Mouse (Mus musculus) left cerebral cortex, adult 2 months (tissue): Measurements from ENCODE around the gene Ercc4. TPM values are rescaled to one million over a fixed set of nuclear protein-coding genes. Genes with fewer than 3 reads are reported as not detected.

ENCODE experiments used
- DNase-seq, 2 experiments: peaks; one replicate each; pipeline ENCODE4 v3.0.0; 2021 to 2022; ENCODE audit warnings: low spot score in 2 of 2, mixed read lengths in 1 of 2; ENCODE audit errors: extremely low spot score in 1 of 2
- H3K27ac ChIP-seq: fragments of 200-600 bp; 2 replicates; pipeline ENCODE4 v1.8.1; 2022
- H3K4me3 ChIP-seq: fragments of 200-600 bp; 2 replicates; pipeline ENCODE4 v1.8.1; 2022
- CTCF ChIP-seq: fragments of 200-600 bp; IDR thresholded peaks from 2 replicates; pipeline ENCODE4 v1.8.1; 2022; ENCODE audit warnings: antibody characterized with exemption, mild to moderate bottlenecking, moderate library complexity
- intact Hi-C: fragments of 180-260 bp; cut with DNase I; formaldehyde crosslinking; loops from one replicate; pipeline ENCODE4 v1.15.1; 2025
- total RNA-seq, 2 experiments: library from RNA; stranded (reverse); gene quantifications; 2 replicates each; pipeline ENCODE4 v1.2.3; 2021

Gene Ercc4
- total RNA-seq, 2 experiments from 2014 or later, result 21.3 to 25.8 TPM

DNA sequence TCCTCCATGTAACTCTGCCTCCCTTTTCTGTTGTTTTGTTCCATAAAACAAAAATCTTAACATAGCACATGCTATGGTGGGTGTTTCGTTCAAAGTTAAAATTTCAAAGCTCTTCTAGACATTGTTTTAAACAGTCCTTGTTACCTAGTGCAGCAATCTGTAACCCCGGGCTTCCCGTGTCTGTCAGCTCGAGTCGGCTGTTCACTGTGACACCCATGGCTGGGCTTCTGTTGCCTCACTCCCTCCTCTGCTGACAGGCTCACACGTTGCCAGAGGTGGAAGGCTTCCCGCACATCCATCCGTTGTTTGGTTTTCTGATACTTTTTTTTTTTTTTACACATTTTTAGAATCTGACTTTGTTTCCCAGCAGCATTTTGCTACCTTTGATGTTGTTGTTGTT is 40.5 kb downstream of the Ercc4 start:
- intact Hi-C loops, result no loop called here
- Histone ChIP-seq H3K4me3 (no peak overlapping the region), H3K27ac (no peak overlapping the region)
- no peak for DNase-seq
- TF ChIP-seq CTCF, result no peak

DNA sequence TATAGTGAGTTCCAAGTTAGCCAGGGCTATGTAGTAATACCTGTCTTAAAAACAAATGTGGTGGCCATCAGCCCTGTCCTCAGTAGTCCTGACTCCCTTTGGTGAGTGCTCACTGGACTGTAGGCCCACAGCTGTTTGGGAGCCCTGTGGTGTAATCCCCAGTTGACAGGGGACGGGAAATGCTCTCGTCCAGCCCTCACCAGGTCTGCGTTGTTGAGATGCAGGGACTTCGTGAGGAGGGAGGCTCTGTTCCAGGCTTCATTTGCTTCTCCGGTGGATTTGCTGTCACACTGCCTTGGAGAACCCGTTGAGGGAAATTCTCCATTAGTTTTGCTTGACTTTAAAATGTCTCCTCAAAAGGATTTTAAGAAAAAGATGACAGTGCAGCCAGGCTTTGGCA is 41.3 kb downstream of the Ercc4 start:
- TF ChIP-seq CTCF, result no peak
- Histone ChIP-seq H3K27ac (no peak overlapping the region), H3K4me3 (no peak overlapping the region)
- intact Hi-C loops, result no loop called here
- DNase-seq, result no peak

DNA sequence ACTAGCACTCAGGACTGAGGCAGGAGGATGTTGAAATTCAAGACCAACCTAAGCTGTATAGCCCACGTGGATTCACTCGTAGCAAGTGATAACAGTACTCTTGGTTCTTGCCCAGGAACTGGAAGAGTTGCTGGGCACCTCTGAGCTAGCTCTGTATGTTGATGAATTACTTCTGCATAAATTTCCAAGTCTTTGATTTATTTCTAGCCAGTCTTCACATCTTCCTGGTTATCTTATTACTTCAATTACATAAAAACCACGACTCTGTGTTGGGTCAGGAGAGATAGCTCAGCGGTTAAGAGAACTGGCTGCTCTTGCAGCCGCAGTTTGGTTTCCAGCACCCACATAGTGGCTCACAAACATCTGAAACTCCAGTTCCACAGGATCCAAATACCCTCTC is 43.0 kb downstream of the Ercc4 start:
- no peak overlapping the region for H3K27ac ChIP-seq
- no peak for DNase-seq
- no peak overlapping the region for H3K4me3 ChIP-seq
- TF ChIP-seq CTCF, result no peak
- intact Hi-C loops, result no loop called here

DNA sequence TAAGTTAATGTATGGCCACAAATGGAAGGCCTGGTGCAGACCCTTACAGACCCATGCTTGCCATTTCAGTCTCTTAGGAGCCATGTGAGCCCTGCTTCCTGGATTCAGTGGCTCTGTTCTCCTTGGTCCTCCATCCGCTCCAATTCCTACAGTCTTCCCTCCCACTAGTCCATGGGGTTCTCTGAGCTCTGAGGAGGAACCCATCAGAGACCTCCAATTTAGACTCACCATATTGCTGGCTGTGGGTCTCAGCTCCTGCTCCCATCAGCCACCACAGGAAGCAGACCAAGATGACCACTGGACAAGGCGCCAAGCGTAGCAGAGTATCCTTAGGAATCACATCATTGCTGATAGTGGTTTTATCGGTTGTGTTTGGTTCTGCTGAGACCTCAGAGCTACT is 43.7 kb downstream of the Ercc4 start:
- intact Hi-C loops, result no loop called here
- Histone ChIP-seq H3K27ac (no peak overlapping the region), H3K4me3 (no peak overlapping the region)
- no peak for TF ChIP-seq CTCF
- DNase-seq, result no peak

DNA sequence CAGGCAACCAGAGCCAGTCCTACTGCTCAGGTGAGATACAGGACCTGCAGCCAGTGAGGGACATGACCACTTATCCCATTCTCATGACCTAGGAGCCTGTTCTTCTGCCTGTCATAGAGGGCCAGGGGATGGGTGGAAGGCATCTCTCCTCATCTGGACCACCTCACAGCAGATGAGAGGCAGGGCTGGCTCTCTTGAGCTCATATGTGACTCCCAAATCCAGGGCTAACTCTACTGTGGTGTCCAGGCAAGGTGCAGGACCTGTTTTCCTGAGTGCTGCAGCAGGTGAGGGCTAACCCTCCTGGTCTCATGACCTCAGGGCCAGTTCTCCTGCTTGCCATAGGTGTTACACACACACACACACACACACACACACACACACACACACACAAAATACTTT is 44.9 kb downstream of the Ercc4 start:
- TF ChIP-seq CTCF, result no peak
- Histone ChIP-seq H3K27ac (no peak overlapping the region), H3K4me3 (no peak overlapping the region)
- DNase-seq, result no peak
- intact Hi-C loops, result no loop called here

DNA sequence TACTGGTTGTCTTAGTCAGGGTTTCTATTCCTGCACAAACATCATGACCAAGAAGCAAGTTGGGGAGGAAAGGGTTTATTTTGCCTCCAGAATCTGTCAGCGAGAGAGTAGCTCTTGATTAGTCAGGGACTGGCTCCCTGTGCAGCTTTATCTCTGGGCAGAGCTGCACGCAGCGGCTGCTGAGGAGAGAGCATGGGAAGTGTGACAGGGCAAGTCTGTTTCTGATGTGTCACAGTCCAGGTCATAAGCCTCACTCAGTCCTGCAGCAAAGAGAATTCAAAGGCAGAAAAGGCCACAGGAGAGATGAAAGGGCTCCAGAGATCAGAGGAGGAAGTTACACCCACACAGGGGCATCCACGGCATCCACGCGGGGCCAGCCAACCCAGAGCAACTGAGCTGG is 47.8 kb downstream of the Ercc4 start:
- no peak overlapping the region for H3K4me3 ChIP-seq
- H3K27ac ChIP-seq, result peak overlapping the region; percentile 40; the same call in 1 of the 2 replicates
- intact Hi-C loops, result no loop called here
- TF ChIP-seq CTCF, result no peak
- DNase-seq, result no peak

DNA sequence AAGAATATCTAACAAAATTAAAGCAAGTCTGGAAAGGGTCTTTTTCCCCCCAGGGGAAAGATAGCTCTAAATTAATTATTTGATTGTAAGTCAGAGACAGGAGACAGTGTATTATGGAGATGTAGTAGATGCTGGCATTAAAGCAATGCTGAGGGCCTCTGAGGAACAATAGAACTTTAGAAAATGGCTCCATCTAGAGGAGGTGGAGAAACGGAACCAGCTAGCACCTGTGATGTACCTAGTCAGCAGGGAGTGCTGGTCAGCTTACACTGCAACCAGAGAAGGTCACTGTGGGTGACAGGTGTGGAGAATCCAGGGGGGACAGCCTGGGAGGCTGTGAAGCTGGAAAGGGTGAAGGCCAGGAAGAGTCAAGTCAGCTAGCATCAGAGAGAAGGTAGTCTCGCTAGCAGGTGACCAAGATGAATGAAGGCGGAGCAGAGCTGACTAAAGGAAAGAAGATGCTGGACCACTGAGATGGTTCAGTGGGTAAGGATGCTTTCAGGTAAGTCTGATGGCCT is 48.7 kb downstream of the Ercc4 start:
- H3K4me3 ChIP-seq, result no peak overlapping the region
- peak; percentile 39 for TF ChIP-seq CTCF
- intact Hi-C loops, result no loop called here
- peak overlapping the region; percentile 73 for H3K27ac ChIP-seq
- DNase-seq, result no peak

DNA sequence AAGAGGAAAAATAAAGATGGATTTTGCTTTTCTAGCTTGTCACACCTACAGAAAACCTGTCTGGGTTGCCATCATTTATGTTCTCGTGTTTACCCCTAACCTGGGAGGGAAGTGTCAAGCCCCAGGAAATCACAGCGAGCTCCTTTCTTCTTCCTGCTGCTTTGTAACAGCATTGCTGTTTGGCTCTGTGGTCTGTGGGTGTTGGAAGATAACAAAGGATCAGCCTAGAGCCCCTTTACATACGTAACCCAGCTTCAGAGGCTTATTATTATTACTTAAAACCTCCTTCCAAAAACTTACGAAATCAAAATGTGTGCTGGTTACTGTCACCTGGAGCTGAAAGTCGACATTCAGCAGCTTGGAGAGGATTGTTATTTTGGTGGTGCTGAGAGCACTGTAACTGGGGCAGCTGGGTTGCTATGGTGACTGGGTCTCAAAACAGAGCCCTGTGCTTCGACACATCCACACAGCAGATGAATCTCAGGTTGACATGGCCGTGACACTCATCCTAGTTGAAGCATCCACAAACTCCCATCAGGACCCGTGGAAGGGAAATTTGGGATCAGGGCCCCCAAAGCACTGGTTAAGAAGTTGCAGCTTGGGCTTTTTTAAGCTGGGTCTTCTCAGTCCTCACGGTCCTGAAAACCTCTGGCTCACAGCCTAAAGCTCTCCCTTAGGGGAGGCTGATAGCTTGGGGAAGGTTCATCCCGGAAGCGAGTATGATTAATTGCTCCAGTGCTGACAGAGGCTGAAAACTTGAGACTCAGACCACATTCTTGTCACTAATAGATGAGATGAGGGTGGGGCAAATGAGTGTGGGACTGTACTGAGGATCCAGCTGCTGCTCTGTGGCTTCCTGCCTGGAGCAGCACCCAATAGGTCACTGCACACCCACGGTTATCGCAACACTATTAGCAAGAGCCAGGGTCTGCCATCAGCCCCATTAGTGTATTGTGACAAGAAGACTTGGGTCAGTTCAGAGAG is 49.7 kb downstream of the Ercc4 start:
- Histone ChIP-seq H3K4me3 (peak overlapping the region; percentile 39; the same call in 1 of the 2 replicates), H3K27ac (peak overlapping the region; percentile 91)
- no peak for TF ChIP-seq CTCF
- intact Hi-C loops, result no loop called here
- DNase-seq, result peak; percentile 49 to 60

DNA sequence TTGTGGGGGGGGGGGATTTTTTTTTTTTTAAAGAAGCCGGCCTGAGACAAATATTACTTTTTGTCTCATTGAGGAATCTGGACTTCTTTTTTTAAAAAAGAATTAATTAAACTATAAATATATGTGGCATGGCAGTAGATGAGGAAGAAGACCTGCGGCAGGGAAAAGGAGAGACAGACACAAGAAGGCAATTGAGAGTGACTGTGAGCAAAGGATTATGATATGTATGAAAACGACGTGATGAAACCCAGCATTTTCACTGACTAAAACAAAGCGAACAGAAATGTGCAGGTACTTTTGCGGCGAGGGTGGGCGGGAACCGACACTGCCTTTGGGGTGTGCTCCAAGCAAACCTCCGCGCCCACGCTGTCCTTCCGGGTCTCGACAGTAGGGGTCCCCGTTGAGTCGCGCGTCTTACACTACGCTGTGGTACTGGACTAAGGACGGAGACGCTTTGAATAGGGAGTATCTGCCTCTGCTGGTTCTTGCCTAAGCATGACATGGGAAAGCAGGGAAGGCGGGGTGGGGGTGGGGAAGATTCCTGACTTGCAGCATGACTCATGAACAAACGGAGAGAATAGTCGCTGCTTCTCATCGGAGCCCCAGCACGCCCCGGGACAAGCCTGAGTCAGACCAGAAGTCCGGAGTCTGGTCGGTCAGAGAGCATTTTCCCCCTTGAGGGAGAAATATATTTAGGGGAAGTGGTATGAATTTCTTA is 50.6 kb downstream of the Ercc4 start:
- DNase-seq, result peak; percentile 94 to 98
- intact Hi-C loops, result loop anchor here (1.0 kb wide), 3 partner anchors 35 to 197 kb away; no protein-coding TSS in a partner anchor
- TF ChIP-seq CTCF, result peak; percentile 86
- Histone ChIP-seq H3K27ac (peak overlapping the region; percentile 91), H3K4me3 (peak overlapping the region; percentile 40)

DNA sequence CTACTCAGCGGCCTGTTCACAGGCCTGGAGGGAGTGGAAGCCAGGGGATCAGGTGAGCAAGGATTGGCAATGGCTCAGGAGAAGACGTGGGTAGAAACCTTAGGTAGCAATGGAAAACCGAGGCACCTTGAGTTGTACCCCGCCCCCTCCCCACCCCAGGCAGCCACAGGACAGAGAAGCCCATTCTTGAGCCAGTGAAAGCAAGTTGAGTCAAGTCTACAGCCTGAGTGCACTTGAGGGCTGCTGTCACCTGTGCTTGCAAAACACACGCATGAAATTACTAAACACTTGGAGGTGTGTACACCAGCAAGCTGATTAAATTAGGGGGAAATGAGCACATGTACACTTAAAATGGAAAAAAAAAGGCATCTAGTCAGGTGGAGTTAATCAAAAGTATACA is 52.0 kb downstream of the Ercc4 start:
- H3K27ac ChIP-seq, result no peak overlapping the region
- no peak for DNase-seq
- intact Hi-C loops, result no loop called here
- H3K4me3 ChIP-seq, result no peak overlapping the region
- no peak for TF ChIP-seq CTCF

DNA sequence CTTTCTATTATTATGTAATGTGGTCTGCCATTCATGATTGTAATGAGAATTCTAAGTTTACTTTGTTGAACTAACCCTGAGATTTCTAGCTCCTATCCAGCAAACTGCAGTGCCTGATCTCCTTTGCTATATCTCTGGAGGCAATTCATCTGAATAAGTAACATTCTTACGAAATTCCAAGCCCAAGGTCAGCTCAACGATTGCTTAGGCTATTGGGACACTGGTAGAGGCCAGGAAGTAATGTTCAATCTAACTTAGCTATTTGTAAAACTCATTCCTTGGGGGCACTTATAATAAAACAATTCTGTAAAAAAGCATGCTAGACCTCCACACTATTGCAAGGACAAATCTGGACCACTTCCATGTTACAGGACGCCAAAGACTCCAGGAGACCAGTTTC is 58.2 kb downstream of the Ercc4 start:
- intact Hi-C loops, result no loop called here
- H3K27ac ChIP-seq, result no peak overlapping the region
- TF ChIP-seq CTCF, result no peak
- H3K4me3 ChIP-seq, result no peak overlapping the region
- DNase-seq, result no peak

DNA sequence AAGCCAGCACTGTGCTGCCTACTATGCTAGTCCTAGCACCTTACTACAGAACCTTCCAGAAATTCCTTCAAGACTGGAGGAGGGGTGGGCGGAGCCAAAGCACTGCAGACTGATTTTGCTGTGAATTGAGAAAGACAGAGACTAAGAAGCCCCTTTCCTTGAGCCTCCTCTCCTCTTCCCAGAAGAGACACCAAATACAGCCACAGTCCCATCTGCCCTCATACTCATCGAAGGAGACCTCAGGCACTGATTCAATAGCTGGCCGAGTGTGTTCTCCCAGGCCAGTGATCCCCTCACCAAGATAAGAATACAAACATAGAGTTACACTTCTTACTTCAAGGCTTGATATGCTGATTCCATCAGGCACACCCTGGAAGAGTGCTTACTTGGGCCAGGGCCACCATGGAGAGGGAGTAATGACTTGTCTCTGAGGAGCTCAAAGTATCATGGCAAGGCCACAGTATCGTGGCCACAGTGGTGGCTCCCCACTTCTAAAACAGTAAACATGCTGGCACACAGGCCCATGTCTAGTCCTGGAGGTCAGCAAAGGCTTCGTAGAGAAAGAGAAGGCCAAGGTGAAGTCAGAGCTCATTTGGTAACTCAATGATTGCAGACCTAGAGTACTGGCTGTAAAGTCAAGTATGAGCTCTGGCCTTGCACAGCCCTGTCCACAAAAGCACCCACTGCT is 63.7 kb downstream of the Ercc4 start:
- intact Hi-C loops, result no loop called here
- no peak overlapping the region for H3K4me3 ChIP-seq
- no peak for TF ChIP-seq CTCF
- H3K27ac ChIP-seq, result no peak overlapping the region
- no peak for DNase-seq
